Mouse (Mus musculus): ENCODE results near the gene Ulk4.
A peak's percentile ranks its signal among the peaks of the same experiment; 100 is the strongest.

Gene Ulk4

DNA sequence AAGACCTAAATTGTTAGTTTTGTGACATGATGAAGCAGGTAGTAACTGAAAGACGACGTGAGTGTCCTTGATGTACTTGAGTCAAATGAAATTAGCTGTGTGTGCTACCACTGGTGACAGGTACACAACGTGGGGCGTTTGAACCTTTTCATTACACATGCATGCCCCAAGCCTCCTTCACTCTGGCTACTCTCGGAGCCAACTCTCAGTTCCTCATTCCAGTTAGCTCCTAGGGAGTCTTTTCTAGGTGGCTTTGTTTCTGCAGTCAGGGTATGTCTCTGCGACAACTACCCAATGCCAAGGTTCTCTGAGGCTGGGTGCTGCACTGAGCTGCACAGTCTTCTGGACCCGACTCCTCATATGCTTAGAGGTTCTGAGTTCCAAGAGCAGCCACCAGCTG, 100.6 kb downstream of the Ulk4 start:
- DNase-seq, result no peak

DNA sequence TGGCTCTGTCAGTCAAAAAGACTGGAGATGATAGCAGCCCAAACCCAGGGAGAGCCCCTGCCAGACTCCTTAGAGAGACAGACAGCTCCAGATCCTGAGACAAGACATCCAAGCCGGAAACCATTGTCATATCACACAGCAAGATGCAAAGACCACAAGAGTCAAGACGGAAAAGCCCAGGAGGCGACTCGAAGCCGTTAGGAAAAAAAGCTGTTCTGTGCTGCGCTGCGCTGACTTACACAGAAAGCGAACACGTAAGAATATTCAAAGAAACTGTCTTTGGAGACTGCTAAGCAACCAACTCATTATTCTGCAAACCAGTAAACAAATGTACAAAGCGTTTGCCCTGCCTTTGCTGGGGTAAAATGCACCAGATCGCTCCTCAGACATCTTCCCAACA, 101.8 kb downstream of the Ulk4 start:
- DNase-seq, result no peak

DNA sequence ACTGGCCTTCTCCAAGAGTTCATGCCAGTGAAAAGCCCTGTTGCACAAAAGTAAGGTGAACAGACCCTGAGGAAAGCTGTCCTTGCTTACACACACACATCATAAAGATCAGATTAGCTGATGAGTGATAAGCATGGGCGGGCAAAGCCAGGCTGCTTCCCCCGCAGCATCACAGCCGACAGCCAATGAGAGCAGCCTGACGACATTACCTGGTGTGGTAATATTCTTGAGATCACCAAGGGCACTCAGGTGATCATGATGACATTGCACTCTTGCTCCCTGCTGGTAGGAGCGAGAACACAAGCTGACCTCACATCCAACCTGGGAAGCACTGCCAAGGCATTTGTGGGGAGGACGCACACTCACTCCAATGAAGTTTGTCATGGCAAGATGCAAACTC, 104.9 kb downstream of the Ulk4 start:
- DNase-seq, result no peak

DNA sequence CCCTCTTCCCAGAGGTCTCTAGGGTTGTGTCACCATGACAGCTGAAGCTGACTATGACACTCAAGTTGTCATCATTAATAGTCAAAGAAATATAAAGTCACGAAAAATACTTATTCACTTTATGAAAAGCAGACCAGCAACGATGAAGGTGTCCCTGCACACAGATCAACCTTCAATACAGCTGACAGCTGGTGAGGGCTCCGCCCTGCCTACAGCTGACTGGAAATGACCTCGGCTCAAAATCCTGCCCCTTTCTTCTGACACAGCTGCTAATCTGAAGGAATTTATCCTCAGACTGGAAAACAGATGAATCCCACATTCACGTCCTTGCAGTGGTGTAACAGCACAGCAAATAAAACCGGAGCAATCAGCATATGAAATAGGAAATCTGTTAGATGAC, 105.4 kb downstream of the Ulk4 start:
- DNase-seq, result no peak

DNA sequence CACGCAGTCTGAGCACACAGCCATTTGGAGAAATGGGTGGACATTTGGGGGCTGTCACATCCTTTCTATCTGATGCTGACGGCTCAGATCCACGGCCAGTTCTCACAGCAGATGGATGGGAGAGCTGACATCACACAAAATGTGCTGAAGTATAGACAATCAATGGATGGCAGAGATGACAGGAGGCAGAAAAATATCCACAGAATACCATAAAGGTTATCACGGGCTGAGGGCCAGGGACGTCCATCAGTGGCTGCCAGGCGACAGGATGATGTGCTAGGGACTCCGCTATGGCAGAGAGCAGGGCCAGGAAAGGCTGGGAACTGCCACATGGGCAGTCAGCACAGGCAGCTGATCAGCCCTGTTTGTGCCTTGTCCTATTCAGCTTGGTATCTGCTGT, 112.4 kb downstream of the Ulk4 start:
- no peak for DNase-seq

DNA sequence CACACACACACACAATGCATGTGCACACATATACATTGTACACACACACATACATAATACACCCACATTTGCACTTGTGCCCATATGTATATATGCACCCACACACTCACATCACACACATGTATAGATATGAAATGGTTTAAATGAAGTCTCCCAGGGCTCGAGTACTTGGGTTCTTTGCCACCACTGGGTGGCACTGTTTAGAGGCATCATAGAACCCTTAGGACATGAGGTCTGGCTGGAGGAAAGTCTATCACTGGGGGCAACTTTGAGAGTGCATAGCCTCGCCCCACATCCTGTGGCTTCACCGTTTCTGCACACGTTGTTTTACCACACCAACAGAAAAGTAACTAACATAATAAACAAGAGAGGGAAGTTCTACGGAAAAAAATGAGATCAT, 114.2 kb downstream of the Ulk4 start:
- peak; percentile 64 for DNase-seq

DNA sequence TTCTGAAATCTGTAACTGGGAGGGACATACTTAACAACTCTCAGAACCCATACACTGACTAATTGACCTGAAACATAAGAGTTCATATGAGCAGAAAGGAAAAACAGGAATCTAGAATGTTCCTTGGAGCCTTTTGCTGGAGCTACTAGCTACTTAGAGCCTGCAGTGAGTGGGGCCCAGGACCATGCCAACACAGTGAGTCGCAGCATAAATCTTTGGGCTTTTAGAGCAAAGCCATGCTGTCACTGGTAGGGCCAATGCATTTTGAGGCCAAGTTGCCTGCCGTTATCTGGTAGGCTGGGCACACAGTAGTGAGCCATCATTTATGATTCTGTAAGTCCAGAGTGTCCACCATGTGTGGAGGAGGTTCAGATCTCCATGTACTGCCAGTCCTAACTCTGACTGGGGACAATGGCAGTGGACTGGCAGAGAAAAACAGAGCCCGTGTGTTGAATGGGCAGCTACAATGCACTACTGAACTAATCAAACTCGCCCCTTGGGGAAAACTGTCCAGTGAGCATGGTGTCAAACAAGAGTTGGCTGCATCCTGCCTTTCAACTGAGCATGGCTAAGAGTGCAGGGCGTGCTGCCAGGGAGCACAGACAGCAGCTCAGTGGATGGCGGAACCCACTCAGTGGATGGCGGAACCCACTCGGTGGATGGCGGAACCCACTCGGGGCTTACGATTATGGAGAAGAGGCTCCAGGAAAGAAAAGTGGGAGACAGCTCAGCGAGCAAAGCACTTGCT, 115.0 kb downstream of the Ulk4 start:
- no peak for DNase-seq

DNA sequence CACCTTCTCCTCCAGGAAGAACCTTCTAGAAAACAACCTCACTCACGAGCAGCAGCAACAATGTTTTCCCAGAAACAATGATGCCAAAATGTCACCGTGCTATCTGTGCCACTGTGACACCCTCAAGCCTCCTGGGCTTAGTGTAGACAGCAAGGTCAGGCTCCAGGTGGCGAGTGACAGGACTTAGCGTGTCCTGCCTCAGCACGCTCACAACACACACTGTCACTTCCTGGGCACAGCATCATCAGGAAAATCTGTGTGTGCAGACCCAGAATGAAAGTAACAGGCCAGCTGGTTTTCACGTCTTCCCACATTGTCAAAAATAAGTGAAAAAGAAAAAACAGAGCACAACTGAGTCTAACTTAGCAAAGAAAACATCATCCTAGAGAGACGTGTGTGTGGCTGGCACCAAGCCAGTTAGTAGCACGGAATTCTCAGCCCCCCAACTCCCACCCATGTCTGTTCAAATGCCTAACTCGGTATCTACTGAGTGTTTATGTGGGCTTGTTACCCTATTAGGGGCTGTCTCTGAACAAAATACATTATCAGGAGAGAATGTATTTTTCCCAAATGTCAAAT, 120.7 kb downstream of the Ulk4 start:
- no peak for DNase-seq

DNA sequence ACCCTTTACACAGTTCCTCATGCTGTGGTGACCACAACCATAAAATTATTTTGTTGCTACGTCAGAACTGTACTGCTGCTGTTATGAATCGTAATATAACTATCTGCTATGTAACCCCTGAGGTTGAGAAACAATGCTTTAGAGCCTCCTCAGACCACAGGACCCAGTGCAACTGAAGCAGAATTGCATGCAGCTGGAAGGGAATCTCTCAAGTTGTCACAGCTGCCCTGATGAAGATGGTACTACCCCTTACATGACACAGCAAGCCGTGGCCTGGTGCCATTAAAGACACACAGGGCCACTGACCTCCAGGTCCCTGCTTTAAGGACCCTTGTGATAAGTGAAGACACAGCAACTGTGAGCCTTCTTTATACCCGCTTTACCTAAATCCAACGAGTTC, 123.7 kb downstream of the Ulk4 start:
- no peak for DNase-seq

DNA sequence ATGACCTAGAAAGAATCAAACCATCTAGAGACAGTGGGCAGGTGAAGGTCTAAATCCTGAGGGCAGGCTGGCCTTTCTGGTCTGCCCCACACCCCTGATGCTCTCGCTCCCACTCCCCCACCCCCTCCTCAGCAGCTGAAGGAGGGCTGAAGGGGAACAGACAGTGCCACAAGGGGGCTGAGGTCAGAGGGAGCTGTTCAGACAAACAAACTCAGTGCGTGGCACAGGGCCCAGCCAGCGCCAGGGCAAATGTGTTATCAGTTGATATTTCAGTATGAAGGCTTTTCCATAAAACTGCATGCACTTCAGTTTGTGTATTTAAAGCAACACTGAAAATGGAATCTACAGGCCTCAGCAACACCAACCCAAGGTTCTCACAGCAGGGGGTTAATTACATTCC, 128.4 kb downstream of the Ulk4 start:
- DNase-seq, result no peak

DNA sequence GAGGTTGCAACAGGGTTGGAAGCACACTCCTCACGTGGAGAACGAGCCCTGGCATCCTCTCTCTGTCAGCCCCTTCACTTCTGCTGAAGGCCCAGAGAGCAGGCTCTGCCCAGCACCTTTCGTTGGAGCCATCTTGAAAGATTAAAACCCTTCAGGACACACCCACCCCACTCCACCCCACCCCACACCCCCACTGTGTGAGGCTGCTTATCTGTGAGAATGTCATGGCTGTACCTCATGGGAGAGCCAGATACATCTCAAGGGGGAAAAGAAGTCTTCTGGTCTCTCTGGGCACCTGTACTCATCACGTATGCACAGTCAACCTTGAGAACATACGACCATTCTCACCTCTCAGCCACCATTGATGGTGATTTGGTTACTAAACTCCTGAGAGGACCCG, 133.8 kb downstream of the Ulk4 start:
- DNase-seq, result no peak

DNA sequence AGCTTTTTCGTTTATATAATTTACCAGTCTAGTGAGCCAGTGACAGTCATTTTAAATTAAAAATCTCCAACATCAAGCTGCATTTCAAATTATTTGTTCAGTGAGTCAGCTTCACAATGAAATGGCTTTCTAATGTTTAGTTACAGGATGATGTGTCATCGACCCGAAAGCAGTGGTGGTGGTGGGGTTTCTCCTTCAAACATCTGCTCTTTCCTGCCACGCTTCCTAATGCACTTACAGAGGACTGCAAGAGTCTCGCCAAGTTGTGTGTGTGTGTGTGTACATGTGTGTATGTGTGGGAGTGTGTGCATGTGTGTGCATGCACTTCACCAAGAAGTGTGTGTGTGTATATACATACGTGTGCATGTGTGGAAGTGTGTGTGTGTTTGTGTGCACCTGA, 144.4 kb downstream of the Ulk4 start:
- DNase-seq, result no peak

DNA sequence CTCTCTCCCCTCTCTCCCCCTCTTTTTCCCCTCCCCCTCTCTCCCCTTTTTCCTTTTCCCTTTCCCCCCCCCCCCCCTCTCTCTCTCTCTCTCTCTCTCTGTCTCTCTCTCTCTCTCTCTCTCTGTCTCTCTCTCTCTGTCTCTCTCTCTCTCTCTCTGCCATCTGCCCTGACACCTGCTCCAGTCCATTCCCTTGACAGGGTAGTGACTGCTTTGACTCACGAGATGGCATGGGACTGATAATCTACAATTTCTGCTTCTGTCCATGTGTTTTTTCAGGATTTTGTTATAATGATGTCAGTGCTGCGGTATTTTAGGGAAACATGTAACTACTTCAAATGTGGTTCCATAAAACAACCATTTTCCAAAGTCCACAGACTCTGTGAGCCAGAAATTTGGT, 147.5 kb downstream of the Ulk4 start:
- no peak for DNase-seq

DNA sequence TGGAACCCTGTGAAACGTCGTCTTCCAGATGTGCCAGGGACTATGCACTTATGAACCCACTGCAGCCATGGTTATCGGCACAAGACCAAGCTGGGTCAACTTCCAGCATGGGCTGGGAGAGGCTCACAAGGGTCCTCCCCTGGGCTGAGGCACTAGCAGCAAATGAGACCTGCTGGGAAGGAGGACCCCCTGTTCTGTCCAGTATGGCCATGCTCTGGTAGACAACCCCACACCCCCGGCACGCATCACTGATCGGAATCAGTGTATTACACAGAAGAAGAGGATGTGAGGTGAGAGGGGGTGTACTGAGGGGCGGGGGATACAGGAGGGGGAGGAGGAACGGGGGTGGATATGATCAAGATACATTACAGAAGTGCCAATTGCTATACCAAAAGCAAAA, 148.1 kb downstream of the Ulk4 start:
- DNase-seq, result no peak

DNA sequence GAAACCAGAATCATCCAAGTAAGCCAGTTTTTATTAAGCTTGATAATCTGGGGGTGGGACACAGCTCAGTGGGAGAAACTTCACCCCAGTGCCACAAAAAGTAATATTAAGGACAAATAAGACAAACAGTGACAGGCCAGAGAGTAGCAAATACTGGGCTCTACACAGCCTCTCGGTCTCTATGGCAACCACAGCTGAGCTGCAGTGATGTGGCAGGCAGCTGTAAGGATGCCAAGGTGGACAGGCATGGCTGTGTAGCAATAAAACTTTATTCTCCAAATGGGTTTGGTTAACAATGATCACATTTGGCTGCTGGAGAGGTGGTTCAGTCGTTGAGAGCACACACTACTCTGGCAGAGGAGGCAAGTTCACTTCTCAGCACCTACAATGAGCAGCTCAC, 150.0 kb downstream of the Ulk4 start:
- no peak for DNase-seq

DNA sequence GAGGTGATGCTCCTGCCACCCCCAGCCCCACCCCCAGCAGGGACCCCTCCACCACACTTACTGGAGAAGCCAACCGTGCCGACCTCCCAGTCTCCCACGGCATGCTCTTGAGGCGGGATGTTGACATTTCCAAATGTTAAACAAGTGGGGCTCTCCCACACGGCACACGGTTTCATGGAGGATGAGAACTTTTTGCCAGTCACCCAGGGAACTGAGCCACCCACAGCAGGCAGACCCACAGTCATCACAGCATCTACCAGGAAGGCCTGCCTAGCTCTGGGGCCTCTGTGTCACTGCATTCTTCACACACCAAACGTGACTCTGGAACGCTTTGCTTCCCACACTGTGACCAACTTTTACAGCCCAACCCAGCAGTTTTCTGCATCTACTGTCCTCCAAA, 152.3 kb downstream of the Ulk4 start:
- DNase-seq, result no peak

DNA sequence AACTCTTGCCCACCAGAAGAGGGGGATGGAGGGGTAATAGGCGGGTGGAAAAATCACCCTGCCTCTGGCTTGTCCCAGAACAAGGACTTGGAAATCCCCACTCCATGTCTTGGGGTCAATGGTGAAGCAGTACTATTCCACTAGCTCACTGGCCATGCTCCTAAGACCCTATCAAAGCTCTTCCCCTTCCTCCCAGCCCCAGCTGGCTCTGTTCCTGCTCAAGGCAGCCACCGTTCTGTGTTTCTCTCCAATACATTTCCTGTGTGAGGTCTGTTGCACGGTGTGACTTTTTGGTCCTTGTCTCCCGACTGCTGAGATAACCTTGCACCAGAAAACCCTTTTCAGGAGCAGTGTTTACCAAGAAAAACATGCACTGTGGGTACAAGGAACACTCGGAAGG, 155.0 kb downstream of the Ulk4 start:
- no peak for DNase-seq

DNA sequence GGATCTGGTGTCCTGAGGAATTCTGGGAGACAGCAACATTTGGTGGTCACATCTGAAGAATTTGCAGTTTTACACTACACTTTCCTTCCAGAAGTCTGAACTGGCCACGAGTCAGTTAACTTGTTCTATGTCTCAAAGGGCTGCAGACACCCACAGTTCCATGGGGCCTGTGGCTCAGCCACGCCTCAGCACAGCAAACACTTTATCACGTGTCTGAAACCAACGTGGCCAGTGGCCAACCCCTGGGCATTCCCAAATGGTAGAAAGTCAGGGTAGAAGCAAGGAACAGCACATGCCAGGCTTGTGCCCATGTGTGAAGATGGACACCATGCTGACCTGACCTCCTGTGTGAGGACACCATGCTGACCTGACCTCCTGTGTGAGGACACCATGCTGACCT, 159.1 kb downstream of the Ulk4 start:
- DNase-seq, result no peak

DNA sequence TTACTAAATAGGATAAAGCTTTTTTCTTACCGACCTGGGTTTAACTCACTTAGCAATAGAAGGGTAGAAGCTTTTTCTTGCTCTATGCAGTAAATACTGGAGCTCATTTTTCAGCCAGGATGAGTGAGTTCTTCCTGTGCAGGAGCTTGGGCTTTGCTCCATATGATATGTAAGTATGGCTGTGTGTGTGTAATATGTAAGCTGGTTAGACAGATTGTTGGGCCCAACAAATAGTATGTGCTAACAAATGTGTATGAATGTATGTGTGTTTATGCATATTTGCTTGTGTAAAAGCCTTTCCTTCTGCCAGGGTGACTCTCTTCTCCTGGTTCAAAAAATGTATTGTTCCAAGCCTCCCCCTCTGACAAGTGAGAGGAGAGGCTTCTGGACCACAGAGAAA, 164.9 kb downstream of the Ulk4 start:
- DNase-seq, result no peak

DNA sequence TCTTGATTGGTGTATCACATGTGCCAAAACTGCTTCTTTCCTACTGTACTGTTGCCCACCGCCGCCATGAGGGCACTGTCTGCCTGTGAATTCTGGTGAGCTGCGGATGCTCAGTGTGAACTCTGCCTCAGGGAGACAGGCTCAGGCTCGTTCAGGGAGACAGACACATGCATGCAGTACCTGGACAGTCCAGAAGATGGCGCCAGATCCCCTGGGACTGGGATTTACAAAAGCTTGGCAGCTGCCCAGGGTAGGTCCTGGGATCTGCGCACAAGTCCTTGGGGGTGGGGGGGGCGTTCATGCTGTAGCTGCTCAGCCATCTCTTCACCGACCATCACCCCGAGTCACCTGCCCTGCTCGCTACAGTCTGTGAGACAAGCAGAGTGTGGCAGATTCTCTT, 168.9 kb downstream of the Ulk4 start:
- peak; percentile 80 for DNase-seq

DNA sequence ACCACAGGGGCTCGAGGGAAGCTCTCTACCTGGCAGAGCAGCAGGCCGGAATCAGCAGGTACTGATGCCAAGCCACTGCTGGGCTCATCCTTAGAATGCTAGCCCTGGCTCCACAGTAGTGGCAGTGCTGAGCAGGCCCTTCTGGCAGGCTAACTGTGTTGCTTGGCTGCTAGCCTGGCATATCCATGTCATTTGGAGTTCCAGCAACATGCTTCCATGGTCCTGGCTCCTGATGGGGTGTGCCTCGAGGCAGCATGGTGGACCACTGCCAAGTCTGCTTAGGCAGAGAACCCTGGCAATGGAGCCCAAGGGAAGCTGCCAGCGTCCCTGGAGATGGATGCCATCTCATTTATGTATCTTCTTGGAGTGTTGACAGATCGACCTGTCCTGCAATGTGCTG, 169.4 kb downstream of the Ulk4 start:
- no peak for DNase-seq

DNA sequence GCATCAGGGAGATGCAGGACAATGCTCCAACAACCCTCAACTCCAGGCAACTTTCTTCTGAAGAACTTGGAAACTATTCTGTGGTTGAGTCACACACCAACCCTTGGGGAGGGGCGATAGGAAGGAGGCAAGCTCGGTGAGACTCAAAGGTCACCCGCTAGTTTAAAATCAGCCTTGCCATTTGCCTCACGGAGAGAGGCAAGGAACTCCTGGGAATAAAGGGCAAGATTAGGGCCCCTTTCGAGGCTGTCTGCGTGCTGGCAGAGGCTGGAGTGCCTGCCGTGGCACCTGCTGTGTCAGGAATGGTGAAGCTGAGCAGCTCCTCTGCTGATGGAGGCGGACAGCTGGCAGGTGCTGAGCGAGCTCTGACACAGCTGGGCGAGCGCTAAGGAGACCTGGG, 169.9 kb downstream of the Ulk4 start:
- DNase-seq, result no peak

DNA sequence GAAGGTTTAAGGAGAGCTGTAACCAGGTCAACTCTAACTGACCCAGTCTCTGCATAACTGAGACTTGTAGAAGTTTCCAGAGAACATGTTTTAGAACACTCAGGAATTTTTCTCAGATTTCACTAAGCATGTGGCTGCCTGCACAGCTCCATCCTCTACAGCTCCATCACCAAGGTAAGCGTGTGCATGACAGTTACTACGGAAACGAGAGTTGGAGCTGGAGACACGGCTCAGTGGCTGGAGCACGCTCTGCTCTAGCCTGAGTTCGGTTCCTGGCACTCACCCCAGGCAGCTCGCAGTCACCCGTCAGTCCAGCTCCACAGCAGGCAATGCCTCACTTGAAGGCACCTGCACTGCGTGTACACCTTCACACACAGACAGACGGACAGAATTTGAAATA, 175.5 kb downstream of the Ulk4 start:
- DNase-seq, result no peak

DNA sequence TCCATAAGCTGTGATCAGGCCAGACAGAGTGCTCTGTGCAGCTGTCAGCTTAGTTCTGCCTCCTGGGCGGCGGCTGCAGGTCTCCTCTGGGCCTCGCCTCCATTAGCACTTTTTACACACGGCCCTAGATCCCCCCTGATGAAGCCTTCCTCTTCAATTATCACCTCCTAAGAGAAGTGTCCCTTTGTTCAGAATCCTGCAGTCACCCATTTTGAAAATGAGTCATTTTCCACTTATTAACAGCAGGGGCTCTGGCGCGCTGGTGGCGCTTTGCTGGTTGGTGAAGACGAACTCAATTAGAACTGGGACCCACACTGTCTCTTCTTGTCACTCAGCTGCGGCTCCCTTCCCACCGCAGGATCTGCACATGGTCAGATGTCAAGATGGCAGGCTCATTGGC, 177.5 kb downstream of the Ulk4 start:
- DNase-seq, result no peak

DNA sequence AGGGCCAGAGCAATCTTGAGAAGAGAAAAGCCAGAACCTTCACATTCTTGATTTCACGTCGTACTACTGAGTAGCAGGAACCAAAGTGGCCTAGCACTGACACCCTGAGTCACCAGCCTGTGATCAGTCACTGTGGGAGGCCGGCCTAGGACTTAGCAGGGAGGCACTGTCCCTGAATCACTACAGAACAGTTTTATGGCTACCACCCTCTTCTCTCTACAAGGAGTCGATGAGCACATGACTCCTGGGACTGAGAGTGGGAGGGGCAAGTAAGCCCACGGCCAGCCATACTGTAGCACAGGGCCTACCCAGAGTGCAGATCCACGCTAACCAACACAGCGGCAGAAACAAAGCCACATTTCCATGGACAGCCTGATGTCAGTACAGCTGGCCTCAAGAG, 183.2 kb downstream of the Ulk4 start:
- no peak for DNase-seq
